Mouse (Mus musculus) E14TG2a.4 (cell line): ENCODE data around the gene Arhgap15.

ENCODE experiments used
- CTCF ChIP-seq: conservative IDR thresholded peaks from 2 replicates; pipeline ENCODE4 v1.5.1; 2014; ENCODE audit warnings: low read length
- NANOG ChIP-seq: IDR thresholded peaks from 2 replicates; pipeline ENCODE4 v1.6.1; 2014; ENCODE audit warnings: borderline replicate concordance, low read length, mixed read lengths

GRCm38 (mm10) chr2:44142152-44142551 is 393.5 kb downstream of the Arhgap15 start:
- TF ChIP-seq CTCF: no peak
- TF ChIP-seq NANOG: no peak
